Mouse (Mus musculus) erythroid progenitor cell, adult 5-6 weeks (primary cell): Measurements from ENCODE around the gene Gm8897. TPM values are rescaled to one million over a fixed set of nuclear protein-coding genes. Genes with fewer than 3 reads are reported as not detected.
"Not testable (repeated sequence)": the region's sequence is repeated elsewhere in the genome, so short reads cannot be mapped to it uniquely, and the experiment has no call there.

ENCODE experiments used
- ATAC-seq: replicated peaks from 2 replicates; pipeline ENCODE4 v1.8.0; 2016; ENCODE audit warnings: moderate number of reproducible peaks, mild to moderate bottlenecking, moderate TSS enrichment, inconsistent platforms; ENCODE audit not compliant: poor library complexity, low FRiP score, severe bottlenecking
- total RNA-seq, 2 experiments: library from RNA; stranded (forward) in 1 of 2; stranded (reverse) in 1 of 2; fragments of 150-400 nt in 1 of 2; fragments of 186-747, 209-891 nt in 1 of 2; gene quantifications; 2 replicates each; pipeline versions ENCODE4 v1.2.3 to v1.2.4; 2015 to 2017; ENCODE audit warnings: low replicate concordance in 2 of 2

Gm8897 gene
- total RNA-seq (2015; ENCODE audit: low replicate concordance) (not detected in 2 replicates), total RNA-seq (2017; ENCODE audit: low replicate concordance) (not detected in 2 replicates)

- not testable (repeated sequence) for ATAC-seq
These were observed at the start of gene Gm8897 for GRCm38 (mm10) chr5:11416118-11416517. TSS of gene Gm8897 (plus strand) at chr5:11416418.

DNA sequence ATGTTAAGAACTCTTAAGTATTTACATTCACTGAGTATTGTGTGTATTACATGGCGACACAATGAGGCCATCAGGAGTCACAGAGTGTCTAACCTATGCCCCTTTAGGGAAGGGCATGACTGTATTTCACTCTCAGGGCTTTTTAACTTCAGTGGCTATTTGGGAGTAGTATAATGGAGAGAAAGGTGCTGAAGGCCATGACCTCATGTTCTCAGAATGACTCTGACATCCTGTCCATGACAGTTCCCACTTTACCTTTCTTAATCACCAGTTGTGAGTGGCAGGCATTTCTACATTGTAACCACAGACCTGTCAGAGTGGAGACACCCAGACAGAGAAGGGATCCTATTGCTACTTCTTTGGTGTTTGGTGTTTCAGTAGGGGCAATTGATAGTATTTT, 473 bp downstream of the Gm8897 start:
- ATAC-seq: not testable (repeated sequence)

Other genes starting within 250 kb of the Gm8897 start
- gene Gm5861, start 233.3 kb upstream of the Gm8897 start, total RNA-seq (2015; ENCODE audit: low replicate concordance): not detected in 2 replicates
- gene Gm5861, start 233.3 kb upstream of the Gm8897 start, total RNA-seq (2017; ENCODE audit: low replicate concordance): not detected in 2 replicates
- not detected in 2 replicates for gene Gm8890, start 160.4 kb upstream of the Gm8897 start, total RNA-seq (2015; ENCODE audit: low replicate concordance)
- not detected in 2 replicates for gene Gm8890, start 160.4 kb upstream of the Gm8897 start, total RNA-seq (2017; ENCODE audit: low replicate concordance)
- not detected in 2 replicates for gene Speer1, start 74.9 kb upstream of the Gm8897 start, total RNA-seq (2015; ENCODE audit: low replicate concordance)
- not detected in 2 replicates for gene Speer1, start 74.9 kb upstream of the Gm8897 start, total RNA-seq (2017; ENCODE audit: low replicate concordance)
- gene Gm8906, start 86.3 kb downstream of the Gm8897 start, total RNA-seq (2015; ENCODE audit: low replicate concordance): not detected in 2 replicates
- gene Gm8906, start 86.3 kb downstream of the Gm8897 start, total RNA-seq (2017; ENCODE audit: low replicate concordance): not detected in 2 replicates
- not detected in 2 replicates for gene Gm6460, start 178.5 kb downstream of the Gm8897 start, total RNA-seq (2015; ENCODE audit: low replicate concordance)
- gene Gm6460, start 178.5 kb downstream of the Gm8897 start, total RNA-seq (2017; ENCODE audit: low replicate concordance): not detected in 2 replicates